Mouse (Mus musculus) ES-Bruce4 (cell line): ENCODE measurements around the gene Rassf1. TPM values are rescaled to one million over a fixed set of nuclear protein-coding genes. Genes with fewer than 3 reads are reported as not detected.

Experiments used
- H3K27ac ChIP-seq: 2 replicates; pipeline ENCODE4 v1.5.1; 2012; ENCODE audit warnings: low read length, inconsistent platforms; ENCODE audit not compliant: insufficient read depth
- H3K27me3 ChIP-seq: 2 replicates; pipeline ENCODE4 v1.6.1; 2012; ENCODE audit warnings: mild to moderate bottlenecking, low read length, inconsistent platforms; ENCODE audit not compliant: control insufficient read depth, poor library complexity, insufficient read depth, severe bottlenecking
- H3K36me3 ChIP-seq: 2 replicates; pipeline ENCODE4 v1.6.1; 2012; ENCODE audit warnings: inconsistent platforms, mild to moderate bottlenecking, low read length, moderate library complexity; ENCODE audit not compliant: control insufficient read depth, poor library complexity, insufficient read depth, severe bottlenecking
- H3K4me1 ChIP-seq: one replicate; pipeline ENCODE4 v1.8.1; 2011; ENCODE audit warnings: low read length; ENCODE audit not compliant: control insufficient read depth, insufficient read depth
- H3K4me3 ChIP-seq: 2 replicates; pipeline ENCODE4 v1.5.1; 2011; ENCODE audit warnings: low read depth, mild to moderate bottlenecking, low read length
- H3K9ac ChIP-seq: 2 replicates; pipeline ENCODE4 v1.6.1; 2012; ENCODE audit warnings: low read depth, mild to moderate bottlenecking, inconsistent platforms; ENCODE audit not compliant: poor library complexity, severe bottlenecking
- H3K9me3 ChIP-seq: replicated peaks from 2 replicates; pipeline ENCODE4 v1.6.1; 2012; ENCODE audit warnings: mild to moderate bottlenecking, low read length, inconsistent platforms; ENCODE audit not compliant: control insufficient read depth, poor library complexity, insufficient read depth, severe bottlenecking
- CTCF ChIP-seq: IDR thresholded peaks from one replicate; pipeline ENCODE4 v1.8.1; 2011; ENCODE audit warnings: low read depth, low read length
- EP300 ChIP-seq: IDR thresholded peaks from 2 replicates; pipeline ENCODE4 v1.6.1; 2011; ENCODE audit warnings: low read depth, low read length; ENCODE audit not compliant: insufficient read depth
- POLR2A ChIP-seq: IDR thresholded peaks from one replicate; pipeline ENCODE4 v1.8.1; 2011; ENCODE audit warnings: low read length; ENCODE audit not compliant: insufficient read depth
- polyA plus RNA-seq: library from polyadenylated mRNA; stranded (reverse); fragments of >200 nt; gene quantifications from 2 replicates; pipeline ENCODE4 v1.2.4, GENCODE M21; 2011; ENCODE audit warnings: low read depth; ENCODE audit not compliant: missing spikeins, insufficient read depth, insufficient read length

Rassf1 gene
- polyA plus RNA-seq, 1 experiment, result 24.8 TPM

GRCm38 (mm10) chr9:107606591-107606990 lies 55.2 kb downstream of the Rassf1 start:
- Histone ChIP-seq H3K4me1 (peaks cover 15% of the 10 kb centered on the region), H3K9ac (no peak overlapping the region)

GRCm38 (mm10) chr9:107607036-107607435 lies 55.7 kb downstream of the Rassf1 start:
- Histone ChIP-seq H3K9ac (no peak overlapping the region), H3K36me3 (no peaks in the 10 kb centered on the region), H3K4me1 (peaks cover 15% of the 10 kb centered on the region), H3K4me3 (no peak overlapping the region), H3K27me3 (no peaks in the 10 kb centered on the region), H3K9me3 (no peaks in the 10 kb centered on the region), H3K27ac (no peak overlapping the region)
- TF ChIP-seq CTCF, result no peak
- TF ChIP-seq EP300, result no peak
- no peak for TF ChIP-seq POLR2A

More at GRCm38 (mm10) chr9:107606591-107606990, 55.2 kb downstream of the Rassf1 start:
- Histone ChIP-seq H3K4me3 (no peak overlapping the region), H3K9me3 (no peaks in the 10 kb centered on the region), H3K27me3 (no peaks in the 10 kb centered on the region), H3K36me3 (no peaks in the 10 kb centered on the region), H3K27ac (no peak overlapping the region)
- TF ChIP-seq CTCF (no peak), EP300 (no peak), POLR2A (no peak)

- Histone ChIP-seq H3K27me3 (no peaks in the 10 kb centered on the region), H3K9me3 (no peaks in the 10 kb centered on the region), H3K4me3 (no peak overlapping the region), H3K4me1 (peaks cover 15% of the 10 kb centered on the region), H3K9ac (no peak overlapping the region), H3K27ac (no peak overlapping the region), H3K36me3 (no peaks in the 10 kb centered on the region)
- TF ChIP-seq CTCF, result no peak
- no peak for TF ChIP-seq POLR2A
- TF ChIP-seq EP300, result no peak
These were observed 56.4 kb downstream of the Rassf1 start for GRCm38 (mm10) chr9:107607653-107608245.

- 0 out of 2 replicates have a peak within 1 kb of the TSS, but pooled peaks have one; percentile 15 for H3K9ac ChIP-seq
- no peak within 1 kb of the TSS for H3K27ac ChIP-seq
- no peak within 1 kb of the TSS; the same call in 1 of the 2 replicates for H3K4me3 ChIP-seq
- H3K4me1 ChIP-seq, result peaks cover 15% of the 10 kb centered on the region
- no peaks in the 10 kb centered on the region for H3K27me3 ChIP-seq
- TF ChIP-seq CTCF (no peak), EP300 (0 out of 2 replicates have a peak, but pooled peaks have one; percentile 36), POLR2A (no peak)
- H3K36me3 ChIP-seq, result no peaks in the 10 kb centered on the region
- H3K9me3 ChIP-seq, result no peaks in the 10 kb centered on the region
These were observed 57.5 kb downstream of the Rassf1 start, which contains the start of gene Sema3b for GRCm38 (mm10) chr9:107608741-107609432. Sema3b (minus strand) TSS chr9:107609229.

GRCm38 (mm10) chr9:107609433-107609830 lies 58.1 kb downstream of the Rassf1 start:
- TF ChIP-seq POLR2A, result no peak
- no peak for TF ChIP-seq EP300
- TF ChIP-seq CTCF, result no peak
- no peak overlapping the region for H3K27ac ChIP-seq
- H3K9me3 ChIP-seq, result no peaks in the 10 kb centered on the region
- H3K9ac ChIP-seq, result 0 out of 2 replicates have a peak overlapping the region, but pooled peaks have one; percentile 15
- H3K27me3 ChIP-seq, result no peaks in the 10 kb centered on the region
- H3K36me3 ChIP-seq, result 0 out of 2 replicates have a peak, but pooled peaks cover 2% of the 10 kb centered on the region
- peaks cover 12% of the 10 kb centered on the region for H3K4me1 ChIP-seq
- H3K4me3 ChIP-seq, result no peak overlapping the region

- Histone ChIP-seq H3K9ac (peak overlapping the region; percentile 59), H3K9me3 (no peaks in the 10 kb centered on the region), H3K4me3 (peak overlapping the region; percentile 63), H3K4me1 (peaks cover 8% of the 10 kb centered on the region), H3K36me3 (peaks cover 23% of the 10 kb centered on the region), H3K27me3 (no peaks in the 10 kb centered on the region), H3K27ac (no peak overlapping the region)
- TF ChIP-seq EP300 (no peak), POLR2A (no peak), CTCF (no peak)
These were observed 60.3 kb downstream of the Rassf1 start for GRCm38 (mm10) chr9:107611456-107612190.

Other genes with a start within 250 kb of the Rassf1 start
- gene Hemk1, start 213.2 kb upstream of the Rassf1 start, polyA plus RNA-seq, result 8.1 and 11.0 TPM in 2 replicates
- 0.30 and 0.43 TPM in 2 replicates for gene 6430571L13Rik, start 211.0 kb upstream of the Rassf1 start, polyA plus RNA-seq
- gene Cacna2d2, start 151.9 kb upstream of the Rassf1 start, polyA plus RNA-seq, result 3.2 and 3.9 TPM in 2 replicates
- gene Tmem115, start 17.6 kb upstream of the Rassf1 start, polyA plus RNA-seq, result 10.7 and 11.6 TPM in 2 replicates
- 7.7 and 9.2 TPM in 2 replicates for gene Cyb561d2, start 9.4 kb upstream of the Rassf1 start, polyA plus RNA-seq
- gene Nprl2, start 9.3 kb upstream of the Rassf1 start, polyA plus RNA-seq, result 32.3 and 32.7 TPM in 2 replicates
- gene Zmynd10, start 4.3 kb upstream of the Rassf1 start, polyA plus RNA-seq, result not detected in 2 replicates
- gene Tusc2, start 11.7 kb downstream of the Rassf1 start, polyA plus RNA-seq, result 23.5 and 25.3 TPM in 2 replicates
- gene Hyal2, start 16.4 kb downstream of the Rassf1 start, polyA plus RNA-seq, result 38.4 and 38.7 TPM in 2 replicates
- gene Hyal1, start 25.4 kb downstream of the Rassf1 start, polyA plus RNA-seq, result 25.8 and 29.7 TPM in 2 replicates
- 18.6 and 21.1 TPM in 2 replicates for gene Naa80, start 27.3 kb downstream of the Rassf1 start, polyA plus RNA-seq
- gene Hyal3, start 29.3 kb downstream of the Rassf1 start, polyA plus RNA-seq, result 1.0 and 2.1 TPM in 2 replicates
- gene Ifrd2, start 36.1 kb downstream of the Rassf1 start, polyA plus RNA-seq, result 43.8 and 45.3 TPM in 2 replicates
- gene Sema3b, start 57.7 kb downstream of the Rassf1 start, polyA plus RNA-seq, result 15.4 and 16.5 TPM in 2 replicates
- gene Gnai2, start 83.8 kb downstream of the Rassf1 start, polyA plus RNA-seq, result 266 and 284 TPM in 2 replicates
- gene Slc38a3, start 118.0 kb downstream of the Rassf1 start, polyA plus RNA-seq, result 8.1 and 13.3 TPM in 2 replicates
- 1.5 TPM in 1 of 2 replicates, not detected in the other for gene Gnat1, start 128.2 kb downstream of the Rassf1 start, polyA plus RNA-seq
- 12.3 and 19.0 TPM in 2 replicates for gene Sema3f, start 158.9 kb downstream of the Rassf1 start, polyA plus RNA-seq
- 143 and 146 TPM in 2 replicates for gene Rbm5, start 219.4 kb downstream of the Rassf1 start, polyA plus RNA-seq